ENCODE assay signal across 9 mouse cellular contexts in the genomic region with DNA sequence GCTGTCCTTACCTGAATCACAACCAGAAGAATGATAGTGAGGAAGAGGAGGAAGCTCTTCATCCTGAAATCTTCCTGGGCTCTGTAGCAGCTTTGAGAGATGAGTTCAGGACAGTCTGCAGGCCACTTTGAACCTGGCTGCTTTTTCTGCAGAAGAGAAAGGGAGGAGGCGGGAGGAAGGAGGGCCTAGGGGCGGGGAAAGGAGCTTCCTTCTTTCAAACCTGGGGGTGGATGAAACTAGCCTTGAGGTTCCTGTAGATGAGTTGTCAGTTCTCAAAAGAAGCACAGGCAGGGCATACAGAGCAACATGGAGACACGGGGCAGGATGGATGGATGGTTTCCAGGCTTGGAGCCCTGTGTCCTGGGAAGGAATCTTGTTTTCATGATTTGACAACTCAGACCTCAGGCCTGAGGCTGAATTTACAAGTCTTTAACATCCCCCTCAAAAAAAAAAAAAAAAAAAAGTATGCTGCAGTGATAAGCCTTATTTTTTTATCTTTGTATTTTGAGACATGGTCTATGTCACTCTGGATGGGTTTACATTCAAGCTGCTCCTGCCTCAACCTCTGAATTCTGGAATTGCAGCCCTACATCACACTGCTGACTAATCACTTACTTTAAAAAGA. TPM values are rescaled to one million over a fixed set of nuclear protein-coding genes. Genes with fewer than 3 reads are reported as not detected.
A peak's percentile ranks its signal among the peaks of the same experiment; 100 is the strongest.
DNase-seq lines count a peak whose midpoint lies in the region; ATAC-seq lines count a peak whose summit lies in the region.
"Had no signal": no experiment of that assay in that cellular context is flagged by ENCODE, and none has a peak within 500 bp of the region (broad histone marks: within the 10 kb centered on the region; RNA-seq: fewer than 3 reads in every experiment).

Gene Cd52 (minus strand): TSS at position 160 of the 625 bp plus-strand sequence.

- ATAC-seq in midbrain, embryonic 15.5 days (replicated peaks), result no peak

- no peaks in the 10 kb centered on the region for H3K36me3 ChIP-seq in midbrain, embryonic 15.5 days (replicated peaks)
- H3K36me3 ChIP-seq: heart, embryonic 13.5 days had no signal

- no peaks in the 10 kb centered on the region for H3K9me3 ChIP-seq in midbrain, embryonic 15.5 days
- H3K9me3 ChIP-seq: heart, embryonic 13.5 days had no signal

- H3K4me2 ChIP-seq in midbrain, embryonic 15.5 days, result no peak within 1 kb of the TSS
- H3K4me2 ChIP-seq: heart, embryonic 13.5 days had no signal

- no peaks in the 10 kb centered on the region for H3K4me1 ChIP-seq in midbrain, embryonic 15.5 days
- H3K4me1 ChIP-seq: heart, embryonic 13.5 days had no signal

- no peaks in the 10 kb centered on the region for H3K27me3 ChIP-seq in midbrain, embryonic 15.5 days (replicated peaks)
- H3K27me3 ChIP-seq: heart, embryonic 13.5 days had no signal

- H3K4me3 ChIP-seq in midbrain, embryonic 15.5 days, result no peak within 1 kb of the TSS
- H3K4me3 ChIP-seq: heart, embryonic 13.5 days had no signal

- peak; percentile 35 for DNase-seq in kidney, adult 9 months
- no peak for DNase-seq in kidney, postnatal 14 days
- DNase-seq in gonadal fat pad, adult 2 months (ENCODE audit: low read depth), result no peak
- DNase-seq in lung, postnatal 36 days, result peak; percentile 80
- peak; percentile 80 for DNase-seq in thymus, postnatal 0 days (ENCODE audit: low spot score)
- DNase-seq in layer of hippocampus, postnatal 25 days (ENCODE audit: extremely low spot score in 1 of 2, low spot score in 1 of 2), result no peak
- DNase-seq in adipocyte (ENCODE audit: low spot score), result no peak

- WGBS in midbrain, embryonic 15.5 days, result 52% methylated on average over 3 of the region's 3 CpGs

- no peak within 1 kb of the TSS for H3K9ac ChIP-seq in midbrain, embryonic 15.5 days
- H3K9ac ChIP-seq: heart, embryonic 13.5 days had no signal

- no peak within 1 kb of the TSS for H3K27ac ChIP-seq in midbrain, embryonic 15.5 days
- H3K27ac ChIP-seq: heart, embryonic 13.5 days had no signal

RNA-seq across cellular contexts. Expression of gene Cd52, which starts in this region (rescaled TPM):
- 1,433 and 3,556 TPM in 2 replicates for polyA plus RNA-seq in gonadal fat pad, adult 2 months (2012; rRNA removed)
- polyA plus RNA-seq in thymus, postnatal 0 days (2015; fragmentation: Nextera tagmentation; extraction: Ambion mirVana), result 1,124 and 1,206 TPM in 2 replicates
- 1 to 10 TPM; 1.6 TPM for total RNA-seq in layer of hippocampus, postnatal 25 days (2021)
- 2.1 and 2.8 TPM in 2 replicates for polyA plus RNA-seq in midbrain, embryonic 15.5 days (2015; fragmentation: Nextera tagmentation; extraction: Ambion mirVana)

Comparison
In these comparisons a context has a peak if more than half of its experiments do, and no peak if none do; other contexts are left out.
1. RNA of gene Cd52 (polyA plus RNA-seq): 1,433 to 3,556 TPM in gonadal fat pad, adult 2 months and 1,124 to 1,206 TPM in thymus, postnatal 0 days; 2.1 to 2.8 TPM in midbrain, embryonic 15.5 days; every median in the first group is over 100 times any median in the second.
2. DNase-seq: peak in kidney, adult 9 months (single experiment), lung, postnatal 36 days (single experiment) and thymus, postnatal 0 days (single experiment); none in kidney, postnatal 14 days (single experiment), gonadal fat pad, adult 2 months (single experiment), layer of hippocampus, postnatal 25 days (0 of 2) and adipocyte (single experiment).